Mouse (Mus musculus) liver, embryonic 16.5 days (tissue): ENCODE data around the gene Gdf10. TPM values are rescaled to one million over a fixed set of nuclear protein-coding genes. Genes with fewer than 3 reads are reported as not detected.

ENCODE experiments used
- polyA plus RNA-seq: library from polyadenylated mRNA; unstranded; fragments of >200 nt; fragmentation: Nextera tagmentation; extraction: Ambion mirVana; gene quantifications from 2 replicates; pipeline ENCODE4 v1.2.1, GENCODE M21; 2015

Gdf10 gene
- polyA plus RNA-seq, 1 experiment from 2014 or later = 6.3 TPM

Other genes with a start within 250 kb of the Gdf10 start
- 10.1 and 10.8 TPM in 2 replicates for gene Gdf2, start 17.5 kb downstream of the Gdf10 start, polyA plus RNA-seq
- 0.04 and 0.05 TPM in 2 replicates for gene Rbp3, start 30.4 kb downstream of the Gdf10 start, polyA plus RNA-seq
- not detected in 2 replicates for gene Zfp488, start 55.2 kb downstream of the Gdf10 start, polyA plus RNA-seq
- gene Gm30083, start 91.6 kb downstream of the Gdf10 start, polyA plus RNA-seq = not detected in 2 replicates
- not detected in 2 replicates for gene Gm5460, start 93.2 kb downstream of the Gdf10 start, polyA plus RNA-seq
- not detected in 2 replicates for gene Antxrl, start 129.1 kb downstream of the Gdf10 start, polyA plus RNA-seq
- 0.07 and 0.08 TPM in 2 replicates for gene Anxa8, start 162.4 kb downstream of the Gdf10 start, polyA plus RNA-seq
- not detected in 2 replicates for gene A630023A22Rik, start 179.2 kb downstream of the Gdf10 start, polyA plus RNA-seq
- gene Npy4r, start 228.9 kb downstream of the Gdf10 start, polyA plus RNA-seq = not detected in 2 replicates